Mouse (Mus musculus) embryonic facial prominence, embryonic 11.5 days (tissue): ENCODE measurements at regions not wholly inside any gene's neighbourhood (a gene's known extent, or its start where the extent isn't known, plus 50 kb on each side); places are given as distances from the start of the nearest gene placed in this dataset.

Source experiments
- ATAC-seq: fragments of 200-750 bp; cut with Nextera tagmentation; replicated peaks from 2 replicates; pipeline ENCODE4 v1.8.0; 2017; ENCODE audit warnings: low read depth; ENCODE audit not compliant: insufficient number of reproducible peaks, low FRiP score, low TSS enrichment
- DNase-seq: peaks from one replicate; pipeline ENCODE4 v3.0.0-alpha.2; 2015; ENCODE audit warnings: low spot score
- H3K27ac ChIP-seq: fragments of 300-500 bp; sonication (generic); replicated peaks from 2 replicates; pipeline ENCODE4 v1.5.1; 2014; ENCODE audit warnings: mild to moderate bottlenecking, low read depth, low read length, control low read depth
- H3K27me3 ChIP-seq: fragments of 300-500 bp; sonication (generic); 2 replicates; pipeline ENCODE4 v1.6.1; 2014; ENCODE audit warnings: mild to moderate bottlenecking, low read length, moderate library complexity, mixed read lengths; ENCODE audit not compliant: control insufficient read depth, insufficient read depth
- H3K36me3 ChIP-seq: fragments of 300-500 bp; sonication (generic); replicated peaks from 2 replicates; pipeline ENCODE4 v1.6.1; 2014; ENCODE audit warnings: low read depth, mild to moderate bottlenecking, low read length, moderate library complexity, mixed read lengths; ENCODE audit not compliant: control insufficient read depth, insufficient read depth
- H3K4me1 ChIP-seq: fragments of 300-500 bp; sonication (generic); 2 replicates; pipeline ENCODE4 v1.6.1; 2014; ENCODE audit warnings: low read length, mixed read lengths; ENCODE audit not compliant: control insufficient read depth, insufficient read depth
- H3K4me2 ChIP-seq: fragments of 300-500 bp; sonication (generic); 2 replicates; pipeline ENCODE4 v1.6.1; 2014; ENCODE audit warnings: low read depth, mild to moderate bottlenecking, control low read depth, low read length, moderate library complexity
- H3K4me3 ChIP-seq: fragments of 300-500 bp; sonication (generic); 2 replicates; pipeline ENCODE4 v1.5.1; 2014; ENCODE audit warnings: low read depth, low read length, control low read depth
- H3K9ac ChIP-seq: fragments of 300-500 bp; sonication (generic); replicated peaks from 2 replicates; pipeline ENCODE4 v1.6.1; 2014; ENCODE audit warnings: mild to moderate bottlenecking, control low read depth, low read length
- H3K9me3 ChIP-seq: fragments of 300-500 bp; sonication (generic); replicated peaks from 2 replicates; pipeline ENCODE4 v1.6.1; 2016; ENCODE audit warnings: mild to moderate bottlenecking, low read length, inconsistent platforms, mixed read lengths; ENCODE audit not compliant: control insufficient read depth
- WGBS: fragments of 180-500 bp; shearing (Covaris S2); extraction: QIAGEN DNeasy Blood & Tissue Kit; methylation state at CpG from one replicate; pipeline ENCODE4 v1.1.7; 2014; 5-methylcytosine and 5-hydroxymethylcytosine counted together

- no peak overlapping the region for H3K4me2 ChIP-seq
- no peak overlapping the region for H3K27ac ChIP-seq
- no peak overlapping the region for H3K4me3 ChIP-seq
- no peaks in the 10 kb centered on the region for H3K9me3 ChIP-seq
- H3K9ac ChIP-seq: no peak overlapping the region
- H3K27me3 ChIP-seq: no peaks in the 10 kb centered on the region
- ATAC-seq (no peak), DNase-seq (no peak)
- 87% methylated on average over 5 of the region's 5 CpGs for WGBS
- H3K36me3 ChIP-seq: no peaks in the 10 kb centered on the region
- no peaks in the 10 kb centered on the region for H3K4me1 ChIP-seq
These were observed 74.7 kb downstream of the Cep44 start for GRCm38 (mm10) chr8:56476158-56476557.

DNA sequence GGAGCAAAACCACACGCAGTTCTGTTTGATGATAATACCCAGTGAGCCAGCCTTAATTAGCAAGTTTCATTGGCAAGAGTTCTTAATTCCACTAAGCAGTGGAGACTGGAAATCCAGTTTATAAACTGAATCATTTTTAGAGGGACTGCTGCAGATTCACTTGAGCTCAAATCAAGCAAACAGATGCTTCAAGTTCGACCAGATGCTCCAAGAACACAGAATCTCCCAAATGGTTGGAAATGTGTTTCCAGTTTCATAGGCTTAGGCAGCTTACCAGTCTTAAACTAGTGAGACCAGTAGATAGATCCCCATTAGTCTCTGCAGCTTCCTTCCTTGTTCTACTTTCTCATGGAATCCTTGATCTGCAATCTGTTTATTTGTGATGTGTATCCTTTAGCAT, 75.7 kb downstream of the Cep44 start:
- no peak overlapping the region for H3K9ac ChIP-seq
- WGBS: 74% methylated on average over 2 of the region's 2 CpGs
- ATAC-seq (no peak), DNase-seq (no peak)
- H3K9me3 ChIP-seq: no peaks in the 10 kb centered on the region
- no peaks in the 10 kb centered on the region for H3K36me3 ChIP-seq
- H3K4me2 ChIP-seq: no peak overlapping the region
- H3K4me1 ChIP-seq: no peaks in the 10 kb centered on the region
- H3K27ac ChIP-seq: no peak overlapping the region
- H3K4me3 ChIP-seq: no peak overlapping the region
- H3K27me3 ChIP-seq: no peaks in the 10 kb centered on the region

DNA sequence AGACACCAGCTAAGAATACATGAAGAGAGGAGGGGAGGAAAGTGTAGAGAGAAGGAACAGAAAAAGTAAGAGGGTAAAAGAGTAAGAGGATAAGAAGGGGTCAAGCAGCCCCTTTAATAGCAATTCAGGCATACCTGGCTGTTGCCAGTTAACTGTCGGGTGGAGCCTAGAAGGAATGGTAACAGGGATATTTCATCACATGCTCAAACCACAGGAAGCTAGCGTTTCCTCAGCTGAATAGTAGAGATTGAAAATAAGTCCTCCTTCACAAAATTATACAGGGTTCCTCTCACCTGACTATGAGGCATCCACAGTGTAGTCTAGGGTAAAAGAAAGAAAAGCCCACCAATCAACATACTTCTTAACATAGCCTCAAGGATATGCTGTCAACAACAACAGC, 76.5 kb downstream of the Cep44 start:
- H3K9me3 ChIP-seq: no peaks in the 10 kb centered on the region
- 85% methylated on average over 2 of the region's 2 CpGs for WGBS

DNA sequence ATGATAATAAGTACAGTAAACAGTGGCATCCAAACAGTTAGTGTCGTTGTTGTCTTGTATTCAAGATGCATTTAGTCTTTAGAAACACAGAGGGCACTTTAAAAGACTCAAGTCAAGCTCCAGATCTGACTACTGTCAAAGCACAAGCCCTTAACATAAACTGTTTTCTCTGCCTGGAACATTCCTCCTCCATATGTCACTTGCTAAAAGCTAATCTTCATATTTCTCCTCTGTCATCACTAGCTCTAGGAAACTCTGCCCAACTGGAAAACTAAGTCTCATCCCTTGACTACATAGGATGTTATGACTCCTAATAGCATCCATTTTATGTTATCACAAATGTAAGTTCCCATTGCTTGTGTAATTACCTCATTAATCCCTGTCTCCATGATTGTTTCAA, 85.8 kb downstream of the Cep44 start:
- H3K4me1 ChIP-seq: no peaks in the 10 kb centered on the region
- no peak overlapping the region for H3K4me2 ChIP-seq
- no peak overlapping the region for H3K4me3 ChIP-seq
- no peak for DNase-seq
- H3K27ac ChIP-seq: no peak overlapping the region
- WGBS: 82% methylated on average over 1 of the region's 1 CpGs
- no peaks in the 10 kb centered on the region for H3K9me3 ChIP-seq
- no peaks in the 10 kb centered on the region for H3K27me3 ChIP-seq
- no peaks in the 10 kb centered on the region for H3K36me3 ChIP-seq
- no peak for ATAC-seq
- H3K9ac ChIP-seq: no peak overlapping the region

More for the DNA sequence above, 76.5 kb downstream of the Cep44 start:
- Histone ChIP-seq H3K36me3 (no peaks in the 10 kb centered on the region), H3K9ac (no peak overlapping the region), H3K27me3 (no peaks in the 10 kb centered on the region), H3K4me1 (no peaks in the 10 kb centered on the region), H3K4me2 (no peak overlapping the region), H3K27ac (no peak overlapping the region), H3K4me3 (no peak overlapping the region)
- ATAC-seq: no peak
- DNase-seq: no peak

DNA sequence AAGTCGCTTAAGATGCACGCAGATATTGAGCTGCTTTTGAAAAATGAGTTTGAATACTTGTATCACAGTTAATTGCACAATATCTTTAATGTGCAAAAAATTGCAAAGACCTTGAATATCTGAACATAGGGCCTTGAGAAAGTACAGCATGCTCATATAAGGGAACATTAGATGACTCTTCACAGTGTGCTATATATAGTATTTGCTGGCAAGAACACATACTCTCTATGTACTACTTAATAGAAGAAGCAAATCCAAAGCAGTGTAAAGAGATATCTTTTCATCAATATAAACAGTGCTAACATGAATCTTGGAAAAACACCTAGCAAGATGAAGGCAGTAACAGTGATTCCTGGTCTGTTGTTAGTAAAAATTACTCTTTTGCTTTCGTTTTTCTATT, 99.9 kb downstream of the Cep44 start:
- H3K9me3 ChIP-seq: no peaks in the 10 kb centered on the region
- ATAC-seq (no peak), DNase-seq (no peak)
- H3K9ac ChIP-seq: no peak overlapping the region
- no peak overlapping the region for H3K27ac ChIP-seq
- H3K36me3 ChIP-seq: no peaks in the 10 kb centered on the region
- WGBS: 83% methylated on average over 3 of the region's 3 CpGs
- no peak overlapping the region for H3K4me3 ChIP-seq
- H3K27me3 ChIP-seq: no peaks in the 10 kb centered on the region
- no peak overlapping the region for H3K4me2 ChIP-seq
- no peaks in the 10 kb centered on the region for H3K4me1 ChIP-seq

DNA sequence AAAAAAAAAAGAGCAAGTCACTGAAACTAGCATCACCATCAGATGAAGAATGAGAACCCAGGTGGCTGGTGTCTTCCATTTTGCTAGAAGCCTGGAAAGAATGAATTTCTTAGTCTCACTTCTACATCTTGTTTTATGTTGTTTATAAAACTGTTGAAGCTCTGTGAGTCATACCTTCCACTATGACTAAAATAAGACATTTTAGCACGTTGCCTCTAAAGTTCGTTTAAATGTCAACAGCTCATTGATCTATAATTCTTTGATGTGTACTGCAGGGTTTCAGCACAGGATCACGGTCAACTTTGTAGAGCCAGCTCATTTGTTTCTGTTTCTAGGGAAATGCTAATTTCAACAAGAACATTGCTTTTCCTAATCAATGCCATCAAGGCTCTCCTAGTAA, 107.2 kb downstream of the Cep44 start:
- 83% methylated on average over 3 of the region's 3 CpGs for WGBS
- ATAC-seq (no peak), DNase-seq (no peak)
- H3K4me2 ChIP-seq: no peak overlapping the region
- no peak overlapping the region for H3K9ac ChIP-seq
- H3K36me3 ChIP-seq: no peaks in the 10 kb centered on the region
- H3K9me3 ChIP-seq: no peaks in the 10 kb centered on the region
- H3K27me3 ChIP-seq: no peaks in the 10 kb centered on the region
- H3K27ac ChIP-seq: no peak overlapping the region
- H3K4me3 ChIP-seq: no peak overlapping the region
- no peaks in the 10 kb centered on the region for H3K4me1 ChIP-seq

GRCm38 (mm10) chr8:56439417-56439816, 111.4 kb downstream of the Cep44 start:
- ATAC-seq (no peak), DNase-seq (no peak)
- Histone ChIP-seq H3K9me3 (no peaks in the 10 kb centered on the region), H3K4me1 (no peaks in the 10 kb centered on the region), H3K4me3 (no peak overlapping the region), H3K36me3 (no peaks in the 10 kb centered on the region), H3K27ac (no peak overlapping the region), H3K27me3 (no peaks in the 10 kb centered on the region), H3K9ac (no peak overlapping the region), H3K4me2 (no peak overlapping the region)
- WGBS: 85% methylated on average over 1 of the region's 1 CpGs

DNA sequence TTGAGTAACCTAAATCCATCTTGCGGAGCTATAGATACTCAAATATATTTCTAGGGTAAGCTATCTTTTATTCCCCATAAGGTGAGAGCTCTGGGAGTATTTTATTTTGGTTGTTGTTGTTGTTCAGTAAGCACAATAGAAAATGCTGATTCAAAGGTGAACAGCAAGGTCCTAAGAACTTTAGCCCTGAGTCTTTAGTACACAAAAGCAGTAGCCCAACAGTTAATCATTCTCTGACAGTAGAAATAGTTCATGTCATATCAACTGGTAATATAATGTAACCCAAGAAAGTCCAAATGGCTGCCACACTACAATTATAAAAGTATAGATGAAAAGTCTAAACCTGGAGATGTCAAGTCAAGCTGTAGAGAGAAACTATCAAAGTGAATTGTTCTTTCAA, 116.0 kb downstream of the Cep44 start:
- no peaks in the 10 kb centered on the region for H3K9me3 ChIP-seq
- H3K27ac ChIP-seq: no peak overlapping the region
- H3K4me3 ChIP-seq: no peak overlapping the region
- no peak for DNase-seq
- ATAC-seq: no peak
- 93% methylated on average over 1 of the region's 1 CpGs for WGBS
- no peaks in the 10 kb centered on the region for H3K36me3 ChIP-seq
- no peak overlapping the region for H3K4me2 ChIP-seq
- H3K27me3 ChIP-seq: no peaks in the 10 kb centered on the region
- H3K4me1 ChIP-seq: no peaks in the 10 kb centered on the region
- H3K9ac ChIP-seq: no peak overlapping the region

DNA sequence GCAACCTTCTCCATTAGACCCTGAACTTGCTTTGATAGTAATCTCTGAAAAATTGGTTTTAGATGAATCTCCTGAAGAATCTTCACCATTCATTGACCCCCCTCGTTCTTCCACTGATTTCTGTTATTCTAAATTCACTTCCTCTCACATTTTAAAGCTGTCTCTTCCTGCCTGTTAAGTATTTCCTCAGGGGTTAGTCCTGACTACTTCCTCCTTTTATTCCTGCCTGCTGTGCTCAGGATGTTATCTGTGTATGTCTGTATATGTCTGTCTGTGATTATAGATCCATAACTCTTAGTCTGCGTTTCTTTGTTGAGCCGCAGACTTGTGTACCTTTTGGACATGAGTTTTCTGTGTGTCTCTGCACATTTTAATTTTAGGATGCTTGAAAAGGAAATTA, 117.6 kb downstream of the Hpgd start:
- Histone ChIP-seq H3K9ac (no peak overlapping the region), H3K9me3 (no peaks in the 10 kb centered on the region), H3K4me3 (no peak overlapping the region), H3K27me3 (no peaks in the 10 kb centered on the region), H3K27ac (no peak overlapping the region), H3K4me1 (no peaks in the 10 kb centered on the region), H3K36me3 (no peaks in the 10 kb centered on the region), H3K4me2 (no peak overlapping the region)
- ATAC-seq (no peak), DNase-seq (no peak)
- WGBS: 69% methylated on average over 3 of the region's 3 CpGs
